Mouse (Mus musculus) forebrain, embryonic 14.5 days (tissue): ENCODE results near the gene Tmem200b. TPM values are rescaled to one million over a fixed set of nuclear protein-coding genes. Genes with fewer than 3 reads are reported as not detected.

ENCODE experiments used
- ATAC-seq: fragments of 200-750 bp; cut with Nextera tagmentation; 2 replicates; pipeline ENCODE4 v1.8.0; 2017; ENCODE audit warnings: mild to moderate bottlenecking, moderate library complexity
- DNase-seq: peaks from one replicate; pipeline ENCODE4 v3.0.0-alpha.2; 2015; ENCODE audit warnings: low spot score
- H3K27ac ChIP-seq: fragments of 300-500 bp; sonication (generic); 2 replicates; pipeline ENCODE4 v1.5.1; 2014; ENCODE audit warnings: low read depth, mild to moderate bottlenecking, control low read depth, low read length, moderate library complexity
- H3K27me3 ChIP-seq: fragments of 300-500 bp; sonication (generic); replicated peaks from 2 replicates; pipeline ENCODE4 v1.6.1; 2014; ENCODE audit warnings: low read length, control low read depth, mixed read lengths; ENCODE audit not compliant: control insufficient read depth, insufficient read depth
- H3K36me3 ChIP-seq: fragments of 300-500 bp; sonication (generic); 2 replicates; pipeline ENCODE4 v1.6.1; 2014; ENCODE audit warnings: low read length, control low read depth; ENCODE audit not compliant: control insufficient read depth, insufficient read depth
- H3K4me1 ChIP-seq: fragments of 300-500 bp; sonication (generic); 2 replicates; pipeline ENCODE4 v1.6.1; 2014; ENCODE audit warnings: antibody characterized with exemption, low read length, control low read depth; ENCODE audit not compliant: control insufficient read depth, insufficient read depth
- H3K4me2 ChIP-seq: fragments of 300-500 bp; sonication (generic); 2 replicates; pipeline ENCODE4 v1.6.1; 2014; ENCODE audit warnings: mild to moderate bottlenecking, control low read depth, low read length
- H3K4me3 ChIP-seq: fragments of 300-500 bp; sonication (generic); 2 replicates; pipeline ENCODE4 v1.5.1; 2014; ENCODE audit warnings: low read depth, low read length, control low read depth
- H3K9ac ChIP-seq: fragments of 300-500 bp; sonication (generic); 2 replicates; pipeline ENCODE4 v1.6.1; 2014; ENCODE audit warnings: mild to moderate bottlenecking, low read length, control low read depth, moderate library complexity
- H3K9me3 ChIP-seq: fragments of 300-500 bp; sonication (generic); replicated peaks from 2 replicates; pipeline ENCODE4 v1.6.1; 2016; ENCODE audit warnings: low read length, control low read depth, mixed read lengths; ENCODE audit not compliant: control insufficient read depth
- WGBS: fragments of 180-500 bp; shearing (Covaris S2); extraction: QIAGEN DNeasy Blood & Tissue Kit; methylation state at CpG from one replicate; pipeline ENCODE4 v1.1.7; 2014; 5-methylcytosine and 5-hydroxymethylcytosine counted together
- polyA plus RNA-seq: library from polyadenylated mRNA; unstranded; fragments of >200 nt; fragmentation: Nextera tagmentation; extraction: Ambion mirVana; gene quantifications from 2 replicates; pipeline ENCODE4 v1.2.1, GENCODE M21; 2014

The Tmem200b gene
- polyA plus RNA-seq, 1 experiment from 2014 or later = not detected

- WGBS = 91% methylated on average over 7 of the region's 7 CpGs
- Histone ChIP-seq H3K9ac (no peak overlapping the region), H3K27ac (no peak overlapping the region), H3K27me3 (no peaks in the 10 kb centered on the region), H3K9me3 (no peaks in the 10 kb centered on the region), H3K4me2 (no peak overlapping the region), H3K4me1 (peaks cover 10% of the 10 kb centered on the region), H3K4me3 (no peak overlapping the region), H3K36me3 (peaks cover 16% of the 10 kb centered on the region)
- DNase-seq (no peak), ATAC-seq (no peak)
Observed at GRCm38 (mm10) chr4:131881306-131881705, 40.3 kb upstream of the Tmem200b start.

DNA sequence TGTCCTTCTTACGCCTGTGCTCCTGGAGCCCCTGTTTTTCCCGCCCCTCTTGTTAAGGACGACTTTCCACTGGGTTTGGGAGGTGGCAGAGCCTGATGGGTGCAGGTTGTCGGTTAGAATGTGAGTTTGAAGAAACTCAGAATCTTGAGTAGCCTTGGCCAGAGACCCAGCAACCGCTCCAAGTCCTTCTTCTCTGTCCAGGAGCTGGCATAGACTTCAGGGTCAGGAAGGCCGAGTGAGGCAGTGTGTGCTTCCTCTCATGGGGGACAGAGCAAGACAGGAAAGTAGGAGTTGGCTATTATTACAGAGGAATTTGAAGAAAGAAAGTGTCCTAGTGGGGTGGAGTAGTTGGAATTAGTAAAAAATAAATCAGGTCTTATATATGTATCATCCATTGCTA, 38.0 kb upstream of the Tmem200b start:
- ATAC-seq (no peak), DNase-seq (no peak)
- H3K27ac ChIP-seq = no peak overlapping the region
- WGBS = 75% methylated on average over 6 of the region's 6 CpGs
- H3K9ac ChIP-seq = no peak overlapping the region
- no peaks in the 10 kb centered on the region for H3K27me3 ChIP-seq
- H3K4me1 ChIP-seq = peaks cover 3% of the 10 kb centered on the region; the same call in 1 of the 2 replicates
- H3K36me3 ChIP-seq = peaks cover 24% of the 10 kb centered on the region
- no peak overlapping the region for H3K4me2 ChIP-seq
- no peaks in the 10 kb centered on the region for H3K9me3 ChIP-seq
- H3K4me3 ChIP-seq = no peak overlapping the region

DNA sequence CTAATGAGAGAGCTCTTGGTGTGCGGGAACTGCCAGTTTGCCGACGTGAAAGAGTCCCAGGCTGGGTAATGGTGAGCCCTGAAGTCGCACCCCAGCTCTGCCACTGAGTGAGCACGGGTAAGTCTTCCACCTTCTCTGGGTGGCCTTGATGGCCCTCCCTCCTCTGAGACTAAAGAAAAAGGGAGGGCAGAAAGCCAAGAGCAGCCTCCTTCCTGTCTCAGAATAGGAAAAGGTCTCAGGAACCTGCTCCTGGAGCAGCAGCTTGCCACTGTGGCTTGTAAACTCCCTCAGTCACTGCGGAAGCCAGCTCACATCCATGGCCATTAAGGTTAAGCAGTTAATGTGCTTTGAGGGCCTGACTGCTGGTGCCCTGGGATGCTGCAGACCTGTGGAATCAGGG, 36.2 kb upstream of the Tmem200b start:
- Histone ChIP-seq H3K9me3 (no peaks in the 10 kb centered on the region), H3K36me3 (peaks cover 24% of the 10 kb centered on the region), H3K4me1 (peaks cover 3% of the 10 kb centered on the region; the same call in 1 of the 2 replicates), H3K27me3 (no peaks in the 10 kb centered on the region), H3K27ac (no peak overlapping the region), H3K4me3 (no peak overlapping the region), H3K9ac (no peak overlapping the region), H3K4me2 (no peak overlapping the region)
- 87% methylated on average over 6 of the region's 6 CpGs for WGBS
- DNase-seq = no peak
- no peak for ATAC-seq

DNA sequence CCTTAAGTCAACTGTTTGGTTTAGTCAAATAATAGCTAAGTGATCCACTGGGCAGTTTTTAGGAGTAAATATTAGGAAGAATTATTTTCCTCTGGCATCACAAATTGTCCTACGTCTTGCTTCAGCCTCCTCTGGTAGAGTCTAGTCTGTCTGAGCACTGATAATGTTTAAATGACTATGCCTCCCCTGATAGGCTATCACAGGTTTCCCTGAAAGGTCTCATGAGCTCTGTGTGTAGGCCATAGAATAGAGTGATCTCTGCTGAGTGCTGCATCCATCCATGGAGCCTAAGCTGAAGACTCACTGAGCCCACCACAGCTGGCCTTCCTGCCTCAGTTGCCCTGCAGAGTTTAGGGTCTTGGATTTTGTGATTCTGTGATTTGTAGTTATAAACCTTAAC, 33.0 kb upstream of the Tmem200b start:
- no peak overlapping the region for H3K27ac ChIP-seq
- no peak overlapping the region for H3K4me3 ChIP-seq
- DNase-seq = no peak
- H3K9me3 ChIP-seq = no peaks in the 10 kb centered on the region
- no peak for ATAC-seq
- no peaks in the 10 kb centered on the region for H3K27me3 ChIP-seq
- WGBS = 91% methylated on average over 1 of the region's 1 CpGs
- H3K4me2 ChIP-seq = no peak overlapping the region
- peaks cover 46% of the 10 kb centered on the region for H3K36me3 ChIP-seq
- no peak overlapping the region for H3K9ac ChIP-seq
- H3K4me1 ChIP-seq = peaks cover 1% of the 10 kb centered on the region; the same call in 1 of the 2 replicates

GRCm38 (mm10) chr4:131890692-131891091, 30.9 kb upstream of the Tmem200b start:
- H3K36me3 ChIP-seq = peaks cover 53% of the 10 kb centered on the region

GRCm38 (mm10) chr4:131897109-131897508, 24.5 kb upstream of the Tmem200b start:
- H3K9ac ChIP-seq = no peak overlapping the region
- H3K27me3 ChIP-seq = no peaks in the 10 kb centered on the region
- 98% methylated on average over 5 of the region's 5 CpGs for WGBS
- ATAC-seq (no peak), DNase-seq (no peak)
- H3K4me1 ChIP-seq = no peaks in the 10 kb centered on the region
- no peak overlapping the region for H3K27ac ChIP-seq
- no peaks in the 10 kb centered on the region for H3K9me3 ChIP-seq
- H3K36me3 ChIP-seq = peaks cover 84% of the 10 kb centered on the region
- no peak overlapping the region for H3K4me2 ChIP-seq
- no peak overlapping the region for H3K4me3 ChIP-seq

More at GRCm38 (mm10) chr4:131890692-131891091, 30.9 kb upstream of the Tmem200b start:
- Histone ChIP-seq H3K4me1 (no peaks in the 10 kb centered on the region), H3K9ac (no peak overlapping the region), H3K9me3 (no peaks in the 10 kb centered on the region), H3K27me3 (no peaks in the 10 kb centered on the region), H3K4me3 (no peak overlapping the region), H3K4me2 (no peak overlapping the region), H3K27ac (no peak overlapping the region)
- 83% methylated on average over 3 of the region's 3 CpGs for WGBS
- no peak for ATAC-seq
- DNase-seq = no peak

- no peak overlapping the region for H3K4me3 ChIP-seq
- H3K4me1 ChIP-seq = no peaks in the 10 kb centered on the region
- peaks cover 84% of the 10 kb centered on the region for H3K36me3 ChIP-seq
- no peaks in the 10 kb centered on the region for H3K9me3 ChIP-seq
- H3K27me3 ChIP-seq = no peaks in the 10 kb centered on the region
- H3K27ac ChIP-seq = no peak overlapping the region
- DNase-seq = no peak
- WGBS = 97% methylated on average over 8 of the region's 8 CpGs
- H3K9ac ChIP-seq = no peak overlapping the region
- H3K4me2 ChIP-seq = no peak overlapping the region
- ATAC-seq = no peak
Observed at GRCm38 (mm10) chr4:131897787-131898186, 23.8 kb upstream of the Tmem200b start.

GRCm38 (mm10) chr4:131898503-131899179, 22.9 kb upstream of the Tmem200b start:
- Histone ChIP-seq H3K9ac (no peak overlapping the region), H3K36me3 (peaks cover 76% of the 10 kb centered on the region), H3K27me3 (no peaks in the 10 kb centered on the region), H3K4me2 (no peak overlapping the region), H3K27ac (no peak overlapping the region), H3K9me3 (no peaks in the 10 kb centered on the region), H3K4me3 (no peak overlapping the region), H3K4me1 (no peaks in the 10 kb centered on the region)
- WGBS = 92% methylated on average over 12 of the region's 12 CpGs
- no peak for DNase-seq
- no peak for ATAC-seq

- Histone ChIP-seq H3K27ac (no peak overlapping the region), H3K9ac (no peak overlapping the region), H3K4me3 (no peak overlapping the region), H3K36me3 (peaks cover 72% of the 10 kb centered on the region), H3K4me2 (no peak overlapping the region), H3K27me3 (no peaks in the 10 kb centered on the region), H3K9me3 (no peaks in the 10 kb centered on the region), H3K4me1 (no peaks in the 10 kb centered on the region)
- WGBS = 72% methylated on average over 6 of the region's 6 CpGs
- DNase-seq (no peak), ATAC-seq (no peak)
Observed at GRCm38 (mm10) chr4:131899180-131899554, 22.4 kb upstream of the Tmem200b start.
